Mouse (Mus musculus) splenic B cell, adult 2 months (primary cell): ENCODE results near the gene Gatm.
A peak's percentile ranks its signal among the peaks of the same experiment; 100 is the strongest.

Source experiments
- DNase-seq: peaks from one replicate; pipeline ENCODE4 v3.0.0-alpha.2; 2011; ENCODE audit warnings: low read depth, low spot score
- H3K27me3 ChIP-seq: 2 replicates; pipeline ENCODE4 v1.6.1; 2012; ENCODE audit warnings: mild to moderate bottlenecking, low read length, moderate library complexity, mixed read lengths; ENCODE audit not compliant: control insufficient read depth, poor library complexity, insufficient read depth, severe bottlenecking
- H3K36me3 ChIP-seq: 2 replicates; pipeline ENCODE4 v1.6.1; 2012; ENCODE audit warnings: mild to moderate bottlenecking, low read length, moderate library complexity, mixed read lengths; ENCODE audit not compliant: control insufficient read depth, poor library complexity, insufficient read depth, severe bottlenecking

Gatm gene

DNA sequence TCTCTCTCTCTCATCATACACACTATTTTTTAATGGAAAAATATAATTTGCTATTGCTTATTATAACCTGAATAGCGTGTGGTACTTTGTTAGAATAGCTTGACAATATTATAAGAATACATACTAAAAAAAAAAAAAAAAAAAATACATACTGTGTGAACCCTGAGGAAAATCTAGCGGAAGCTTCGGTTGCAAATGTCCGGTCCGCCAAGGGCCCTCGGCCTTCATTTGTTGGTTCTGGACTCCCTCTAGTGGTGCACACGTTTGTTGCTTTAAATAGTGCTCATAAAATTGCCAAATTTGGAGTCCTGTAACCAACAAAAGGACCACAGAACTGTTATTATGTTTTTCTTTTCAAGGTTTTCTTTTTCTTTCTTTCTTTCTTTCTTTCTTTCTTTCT is 17.9 kb upstream of the Gatm start:
- DNase-seq = peak; percentile 90
- H3K27me3 ChIP-seq = no peaks in the 10 kb centered on the region
- no peaks in the 10 kb centered on the region for H3K36me3 ChIP-seq

DNA sequence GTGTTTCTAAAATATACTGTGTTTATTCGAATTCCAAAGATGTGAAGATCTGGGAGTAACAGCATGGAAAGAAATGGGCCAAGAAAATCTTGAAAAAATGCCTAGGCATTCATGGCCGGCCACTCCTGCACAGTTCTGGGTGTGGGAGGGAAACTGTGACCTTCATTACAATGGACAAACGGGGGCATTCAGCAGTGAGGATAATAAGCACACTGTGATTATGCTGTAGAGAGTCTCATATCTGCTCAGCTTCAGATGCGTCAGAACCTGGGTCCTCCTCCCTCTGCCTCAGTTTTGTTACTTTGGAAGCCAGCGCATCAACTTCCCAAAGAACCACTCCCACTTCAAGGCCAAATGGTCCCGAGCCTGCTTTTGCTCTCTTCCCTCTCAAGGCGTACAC is 14.8 kb upstream of the Gatm start:
- Histone ChIP-seq H3K27me3 (no peaks in the 10 kb centered on the region), H3K36me3 (no peaks in the 10 kb centered on the region)
- no peak for DNase-seq

DNA sequence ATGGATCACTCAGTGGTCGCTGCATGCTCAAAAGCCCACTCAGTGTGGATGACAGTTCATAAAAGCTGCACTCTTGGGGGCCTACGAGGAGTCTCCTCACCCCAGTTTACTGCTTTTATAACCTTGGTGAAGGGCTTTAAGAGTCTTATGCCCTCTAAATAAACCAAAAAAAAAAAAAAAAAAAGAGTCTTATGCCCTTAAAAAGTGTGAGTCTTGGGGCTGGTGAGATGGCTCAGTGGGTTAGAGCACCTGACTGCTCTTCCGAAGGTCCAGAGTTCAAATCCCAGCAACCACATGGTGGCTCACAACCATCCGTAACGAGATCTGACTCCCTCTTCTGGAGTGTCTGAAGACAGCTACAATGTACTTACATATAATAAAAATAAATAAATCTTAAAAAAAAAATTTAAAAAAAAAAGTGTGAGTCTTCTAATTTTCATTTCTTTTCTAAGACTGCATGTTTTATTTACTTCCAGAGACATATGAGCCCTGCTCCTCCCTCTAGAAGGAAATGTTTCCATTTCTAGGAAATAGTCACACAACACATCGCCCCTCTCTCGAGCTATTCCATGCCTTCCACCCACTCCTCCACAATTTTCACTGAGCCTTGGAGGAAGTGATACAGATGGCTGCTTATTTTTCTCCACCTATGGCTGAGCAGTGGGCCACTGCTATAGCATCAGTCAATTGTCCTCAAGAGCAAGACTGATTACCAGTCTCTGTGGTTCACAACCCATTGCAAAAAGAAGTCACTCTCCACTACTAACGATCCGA is 10.4 kb upstream of the Gatm start:
- H3K27me3 ChIP-seq = no peaks in the 10 kb centered on the region
- no peaks in the 10 kb centered on the region for H3K36me3 ChIP-seq
- DNase-seq = no peak

DNA sequence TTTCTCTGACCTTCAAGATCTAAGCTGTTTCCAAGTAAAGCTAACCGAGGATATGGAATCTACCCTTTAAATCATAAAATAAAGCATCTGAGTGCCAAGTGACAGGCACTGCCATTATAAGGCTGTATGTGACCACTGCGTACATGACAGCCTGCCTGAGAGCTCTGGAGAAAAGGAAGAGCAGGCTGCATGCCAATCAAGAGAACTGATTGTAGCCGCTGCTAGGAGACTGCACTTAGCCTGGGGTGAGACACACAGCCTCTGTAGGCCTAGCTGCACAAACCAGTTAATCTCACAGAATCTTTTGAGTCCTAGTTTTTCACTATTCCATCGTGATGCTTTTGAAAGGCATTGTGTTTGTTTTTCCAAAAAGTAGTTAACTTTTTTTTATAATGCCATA is 7.6 kb upstream of the Gatm start:
- no peak for DNase-seq
- Histone ChIP-seq H3K36me3 (no peaks in the 10 kb centered on the region), H3K27me3 (no peaks in the 10 kb centered on the region)

DNA sequence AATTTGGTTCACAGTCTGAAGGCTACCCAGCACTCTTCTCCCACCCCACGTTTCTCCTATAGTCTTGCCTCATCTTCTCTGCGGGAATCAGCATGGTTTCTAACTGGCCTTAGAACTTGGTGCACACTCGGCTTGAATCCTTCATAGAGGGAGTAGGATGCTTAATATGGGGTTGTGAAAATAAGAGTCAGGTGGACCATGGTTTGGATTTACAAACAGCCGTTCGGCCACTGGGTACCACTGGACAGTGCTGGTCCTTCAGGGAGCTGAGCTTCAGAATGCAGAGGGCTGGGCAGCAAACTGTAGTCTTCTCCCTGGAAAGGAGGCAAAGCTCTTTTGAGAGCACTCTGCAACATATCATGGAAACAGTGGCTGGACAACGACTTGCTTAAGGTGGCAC is 6.7 kb upstream of the Gatm start:
- DNase-seq = no peak
- H3K36me3 ChIP-seq = no peaks in the 10 kb centered on the region
- H3K27me3 ChIP-seq = no peaks in the 10 kb centered on the region

DNA sequence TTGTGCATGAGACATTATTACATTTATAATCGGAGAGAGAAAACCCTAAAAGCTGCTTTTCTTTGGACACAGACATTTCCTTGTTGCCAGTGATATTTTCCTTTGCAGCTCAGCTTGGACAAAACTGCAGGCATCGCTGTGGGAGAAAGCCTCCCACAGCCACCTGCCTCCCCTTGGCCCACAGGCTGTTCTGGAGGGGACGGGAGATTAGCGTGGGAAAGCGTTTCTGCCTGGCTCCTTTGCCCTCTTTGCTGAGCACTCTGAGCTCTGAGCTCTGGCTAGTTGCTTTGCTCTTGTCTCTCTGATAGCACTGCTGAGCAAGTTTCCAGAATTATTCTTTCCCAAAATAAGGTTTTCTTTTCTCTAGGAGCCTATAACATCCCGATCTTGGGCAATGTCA is 5.1 kb upstream of the Gatm start:
- no peaks in the 10 kb centered on the region for H3K27me3 ChIP-seq
- DNase-seq = no peak
- H3K36me3 ChIP-seq = no peaks in the 10 kb centered on the region

DNA sequence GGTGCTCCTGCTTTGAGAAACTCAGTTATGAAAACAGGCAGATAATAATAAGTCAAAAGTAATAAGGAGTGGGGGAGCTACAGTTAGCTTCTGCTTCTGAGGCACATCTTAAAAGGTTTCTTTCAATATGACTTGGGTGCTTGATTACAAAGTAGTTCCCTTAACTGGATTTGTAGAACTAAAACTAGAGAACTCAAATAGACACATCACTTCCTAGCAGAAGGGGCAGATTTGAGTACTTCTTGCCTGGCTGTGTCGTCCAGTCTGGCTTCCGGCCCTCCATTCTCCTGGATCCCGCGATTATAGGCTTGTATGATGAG is 511 bp upstream of the Gatm start:
- no peaks in the 10 kb centered on the region for H3K36me3 ChIP-seq
- no peak for DNase-seq
- H3K27me3 ChIP-seq = no peaks in the 10 kb centered on the region

DNA sequence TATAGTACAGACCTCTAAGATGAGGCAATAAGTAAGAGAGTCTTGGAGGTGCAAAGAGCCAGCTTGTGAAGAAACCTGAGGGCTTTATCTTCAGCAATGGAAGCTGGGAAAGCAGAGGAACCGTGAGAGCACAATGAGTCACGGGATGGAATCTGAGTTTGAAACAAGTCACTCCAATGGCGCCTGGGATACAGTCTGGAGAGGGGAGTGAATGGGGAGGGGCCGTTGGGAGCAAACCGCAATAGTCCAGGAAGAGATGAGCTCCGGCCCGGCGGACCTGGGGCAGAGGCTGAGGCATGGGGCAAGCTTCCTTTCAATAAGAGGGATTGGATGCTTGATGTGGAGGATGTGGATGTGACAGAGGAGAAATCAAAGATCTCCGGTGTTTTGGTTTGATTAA is 2.3 kb downstream of the Gatm start:
- no peaks in the 10 kb centered on the region for H3K27me3 ChIP-seq
- no peak for DNase-seq
- no peaks in the 10 kb centered on the region for H3K36me3 ChIP-seq

DNA sequence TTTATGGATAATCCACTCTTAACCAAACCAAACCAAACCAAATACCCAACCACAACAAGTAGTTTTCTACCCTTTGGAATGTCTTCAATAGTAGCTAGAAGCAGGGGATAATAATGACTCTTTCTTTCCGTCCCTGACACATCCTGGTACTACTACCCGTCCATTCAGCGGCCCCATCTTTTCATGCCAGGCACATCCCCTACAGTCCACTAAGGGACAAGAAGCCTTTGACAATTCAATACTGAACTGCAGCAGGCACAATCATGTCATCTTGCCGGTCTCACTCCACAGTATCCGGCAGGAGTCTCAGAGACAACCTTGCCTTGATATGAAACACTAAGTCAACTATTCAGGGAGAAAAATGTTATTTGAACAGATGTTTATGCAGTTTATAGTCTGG is 5.3 kb downstream of the Gatm start:
- Histone ChIP-seq H3K36me3 (no peaks in the 10 kb centered on the region), H3K27me3 (no peaks in the 10 kb centered on the region)
- no peak for DNase-seq

DNA sequence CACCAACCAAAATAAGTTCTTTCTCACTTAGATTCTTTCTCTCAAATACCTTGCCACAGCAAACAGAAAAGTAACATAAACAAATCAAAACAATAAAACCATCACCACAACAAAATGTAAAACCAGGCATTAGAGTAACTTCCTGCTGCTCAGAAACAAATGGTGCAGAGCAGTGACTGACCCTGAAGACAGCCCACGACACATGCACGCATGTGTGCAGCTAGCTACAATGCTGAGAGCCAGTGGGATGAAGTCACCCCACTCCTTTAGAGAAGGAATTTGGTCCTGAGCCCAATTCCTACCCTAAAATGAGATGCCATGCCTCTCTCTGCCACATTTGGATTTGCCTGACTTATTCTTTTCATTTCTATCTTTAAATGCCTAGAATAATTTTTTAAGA is 9.7 kb downstream of the Gatm start:
- no peaks in the 10 kb centered on the region for H3K27me3 ChIP-seq
- H3K36me3 ChIP-seq = no peaks in the 10 kb centered on the region
- DNase-seq = no peak

DNA sequence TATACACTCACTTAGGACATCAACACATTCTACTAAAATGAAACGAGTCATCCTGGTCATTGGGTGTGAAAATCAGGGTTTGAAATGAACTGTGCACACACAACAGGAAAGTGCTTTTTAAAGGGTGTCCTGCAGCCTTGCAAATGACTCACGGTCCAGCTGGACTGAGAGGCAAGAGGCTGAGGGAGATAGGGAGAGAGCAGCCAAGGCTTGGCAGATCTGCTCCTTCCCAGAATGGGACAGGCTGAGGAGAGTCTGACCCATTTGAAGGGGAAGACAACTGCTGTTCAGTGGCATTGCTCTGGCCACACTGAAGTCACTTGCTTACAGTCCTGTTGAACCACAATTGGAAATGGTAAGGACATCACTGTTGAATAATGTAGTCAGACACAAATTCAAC is 11.4 kb downstream of the Gatm start:
- Histone ChIP-seq H3K27me3 (no peaks in the 10 kb centered on the region), H3K36me3 (no peaks in the 10 kb centered on the region)
- DNase-seq = no peak

DNA sequence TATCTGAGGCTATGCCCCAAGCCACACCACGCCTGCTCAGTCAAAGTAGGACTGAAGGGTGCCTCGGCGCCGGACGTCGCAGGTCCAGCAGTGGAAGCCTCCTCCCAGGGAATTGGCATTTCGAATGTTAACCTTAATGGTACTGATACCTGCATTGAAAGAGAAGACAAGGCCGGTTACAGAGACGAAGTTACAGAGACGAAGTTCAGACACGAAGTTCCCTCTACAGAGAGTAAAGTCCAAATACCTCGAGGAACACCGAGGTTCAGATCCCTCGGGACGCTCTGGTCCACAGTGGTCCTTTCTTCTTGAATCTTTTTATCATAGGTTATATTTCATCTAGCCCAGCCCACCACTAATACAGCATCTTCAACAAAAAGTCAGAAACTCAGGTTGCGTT is 15.6 kb downstream of the Gatm start:
- no peak for DNase-seq
- Histone ChIP-seq H3K27me3 (no peaks in the 10 kb centered on the region), H3K36me3 (no peaks in the 10 kb centered on the region)

DNA sequence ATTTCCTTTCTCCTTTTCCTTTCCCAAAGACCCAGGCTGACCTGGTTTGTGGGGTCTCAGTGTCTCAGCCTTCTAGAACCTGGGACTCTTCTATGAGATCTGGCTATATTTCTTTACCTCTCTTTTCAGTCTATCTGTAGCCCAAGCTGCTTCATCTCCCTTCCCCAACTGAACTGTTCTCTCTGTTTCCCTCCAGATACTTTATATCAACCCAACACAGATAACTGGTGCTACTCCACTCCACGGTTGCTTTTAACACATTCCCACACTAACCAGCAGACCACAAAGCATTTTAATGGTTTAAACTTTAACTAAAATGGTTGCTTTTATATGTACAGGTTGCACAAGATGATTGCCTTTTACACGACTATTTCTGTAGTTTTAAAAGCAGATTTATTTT is 19.9 kb downstream of the Gatm start:
- Histone ChIP-seq H3K36me3 (no peaks in the 10 kb centered on the region), H3K27me3 (no peaks in the 10 kb centered on the region)
- no peak for DNase-seq

DNA sequence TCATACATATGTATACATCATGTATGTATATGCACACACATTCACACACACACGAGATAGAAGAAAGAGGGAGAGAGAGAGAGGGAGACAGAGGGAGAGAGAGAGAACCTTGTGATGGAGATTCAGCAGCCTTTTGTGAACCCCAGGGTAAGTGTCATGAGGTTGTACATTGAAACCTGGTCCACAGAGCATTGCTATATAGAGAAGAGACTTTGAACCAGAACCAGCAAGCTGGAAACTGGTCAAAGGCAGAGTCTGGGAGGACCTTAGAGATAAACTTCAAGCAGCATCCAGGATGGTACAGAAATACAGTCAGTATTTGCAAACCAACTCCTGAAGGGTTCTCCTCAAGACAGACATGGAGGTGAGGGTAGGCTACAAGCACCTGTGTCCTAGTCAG is 20.8 kb downstream of the Gatm start:
- DNase-seq = no peak
- H3K27me3 ChIP-seq = no peaks in the 10 kb centered on the region
- no peaks in the 10 kb centered on the region for H3K36me3 ChIP-seq

DNA sequence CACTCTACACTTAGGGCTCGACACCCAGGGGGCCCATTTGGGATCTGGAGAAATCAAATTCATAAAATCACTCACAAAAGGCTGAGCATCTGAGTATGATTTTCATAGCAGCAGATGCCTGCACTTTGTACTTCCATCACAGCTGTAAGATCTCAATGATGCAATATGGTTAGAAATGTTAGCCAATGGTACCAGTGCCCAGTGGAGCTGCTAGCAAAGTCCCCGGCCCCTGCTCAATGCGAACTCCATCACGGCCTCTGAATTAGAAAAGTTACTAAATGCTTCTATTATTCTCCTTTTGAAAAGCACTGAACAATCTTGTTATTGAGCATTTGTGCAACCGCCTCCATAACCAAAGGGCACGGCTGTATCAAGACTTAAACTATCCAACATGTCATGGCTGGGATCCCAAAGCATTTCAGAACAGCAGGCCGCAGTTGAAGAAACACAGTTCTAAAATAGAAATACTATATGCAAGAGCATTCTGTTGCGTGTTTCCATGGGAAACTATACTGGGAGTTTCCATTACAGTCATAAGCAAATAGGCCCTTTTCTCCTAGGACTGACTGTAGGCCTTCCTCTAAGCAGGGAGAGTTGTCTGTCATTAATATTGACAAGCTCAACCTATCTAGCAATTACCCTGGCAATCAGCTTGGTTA is 23.1 kb downstream of the Gatm start:
- Histone ChIP-seq H3K36me3 (no peaks in the 10 kb centered on the region), H3K27me3 (no peaks in the 10 kb centered on the region)
- DNase-seq = no peak

DNA sequence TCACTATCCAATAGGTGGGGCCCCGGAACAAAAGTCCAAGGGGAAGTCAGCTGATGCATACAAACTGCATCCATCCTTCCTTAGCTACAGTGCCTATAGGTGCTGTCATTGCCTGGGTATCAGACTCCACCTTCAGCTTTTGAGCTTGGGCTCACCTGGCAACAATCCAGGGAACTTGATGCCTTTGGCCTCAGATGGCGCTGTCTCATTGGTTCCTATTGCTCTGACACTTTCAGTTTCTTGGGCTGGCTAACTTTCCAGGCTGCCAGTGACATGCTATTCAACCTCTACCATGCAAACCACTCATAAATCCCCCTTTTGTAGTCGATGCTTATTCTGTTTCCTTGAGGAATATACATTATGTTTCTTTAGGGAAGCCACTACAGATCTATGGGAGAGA is 24.8 kb downstream of the Gatm start:
- no peaks in the 10 kb centered on the region for H3K36me3 ChIP-seq
- no peak for DNase-seq
- H3K27me3 ChIP-seq = no peaks in the 10 kb centered on the region
